Mouse (Mus musculus) heart, adult 2 months (tissue): ENCODE data around the gene 9230102O04Rik.

Experiments
- CTCF ChIP-seq: fragments of 200-600 bp; IDR thresholded peaks from 2 replicates; pipeline ENCODE4 v1.8.1; 2022; ENCODE audit warnings: antibody characterized with exemption, mild to moderate bottlenecking, moderate library complexity
- EP300 ChIP-seq: fragments of 200-500 bp; IDR thresholded peaks from 2 replicates; pipeline ENCODE4 v1.6.1; 2011; ENCODE audit warnings: low read depth, low read length, control low read depth; ENCODE audit not compliant: insufficient read depth
- POLR2A ChIP-seq: fragments of 200-500 bp; IDR thresholded peaks from 2 replicates; pipeline ENCODE4 v1.6.1; 2011; ENCODE audit warnings: mild to moderate bottlenecking, low read depth, low read length, control low read depth; ENCODE audit not compliant: insufficient read depth

- peak; percentile 59 for TF ChIP-seq CTCF
- TF ChIP-seq POLR2A, result no peak
- no peak for TF ChIP-seq EP300
Measured at GRCm38 (mm10) chr2:9888913-9889650, at the start of gene 9230102O04Rik.
